Mouse (Mus musculus) kidney, adult 2 months (tissue): Measurements from ENCODE around the gene Kxd1. TPM values are rescaled to one million over a fixed set of nuclear protein-coding genes. Genes with fewer than 3 reads are reported as not detected.

ENCODE experiments used
- DNase-seq: peaks from one replicate; pipeline ENCODE4 v3.0.0; 2021
- H3K27ac ChIP-seq: fragments of 200-500 bp; 2 replicates; pipeline ENCODE4 v1.5.1; 2012; ENCODE audit warnings: low read depth, low read length, control low read depth, inconsistent platforms; ENCODE audit not compliant: insufficient read depth
- H3K27me3 ChIP-seq: fragments of 200-500 bp; replicated peaks from 2 replicates; pipeline ENCODE4 v1.6.1; 2012; ENCODE audit warnings: mild to moderate bottlenecking, moderate library complexity, low read length, inconsistent platforms; ENCODE audit not compliant: control insufficient read depth, insufficient read depth
- H3K36me3 ChIP-seq: fragments of 200-500 bp; 2 replicates; pipeline ENCODE4 v1.6.1; 2012; ENCODE audit warnings: mild to moderate bottlenecking, moderate library complexity, low read length, inconsistent platforms; ENCODE audit not compliant: control insufficient read depth, insufficient read depth
- H3K4me1 ChIP-seq: fragments of 200-500 bp; 2 replicates; pipeline ENCODE4 v1.6.1; 2011; ENCODE audit warnings: low read length; ENCODE audit not compliant: control insufficient read depth, insufficient read depth
- H3K4me3 ChIP-seq: fragments of 200-500 bp; 2 replicates; pipeline ENCODE4 v1.5.1; 2011; ENCODE audit warnings: mild to moderate bottlenecking, low read depth, low read length, control low read depth; ENCODE audit not compliant: insufficient read depth
- CTCF ChIP-seq: fragments of 200-500 bp; conservative IDR thresholded peaks from 2 replicates; pipeline ENCODE4 v1.5.1; 2011; ENCODE audit warnings: low read depth, mild to moderate bottlenecking, control low read depth, low read length, moderate library complexity, mixed read lengths; ENCODE audit not compliant: insufficient read depth, insufficient read length
- POLR2A ChIP-seq: fragments of 200-500 bp; IDR thresholded peaks from one replicate; pipeline ENCODE4 v1.6.1; 2011; ENCODE audit warnings: low read depth, low read length, control low read depth
- WGBS: fragments of 180-500 bp; shearing (Covaris S2); methylation state at CpG from one replicate; pipeline ENCODE4 v1.1.7; 2018; 5-methylcytosine and 5-hydroxymethylcytosine counted together
- polyA plus RNA-seq: library from polyadenylated mRNA; depleted of rRNA; stranded (reverse); fragments of >200 nt; gene quantifications from 2 replicates; pipeline ENCODE4 v1.2.3, GENCODE M21; 2012

Kxd1 gene
- polyA plus RNA-seq, 1 experiment: 151 TPM

DNA sequence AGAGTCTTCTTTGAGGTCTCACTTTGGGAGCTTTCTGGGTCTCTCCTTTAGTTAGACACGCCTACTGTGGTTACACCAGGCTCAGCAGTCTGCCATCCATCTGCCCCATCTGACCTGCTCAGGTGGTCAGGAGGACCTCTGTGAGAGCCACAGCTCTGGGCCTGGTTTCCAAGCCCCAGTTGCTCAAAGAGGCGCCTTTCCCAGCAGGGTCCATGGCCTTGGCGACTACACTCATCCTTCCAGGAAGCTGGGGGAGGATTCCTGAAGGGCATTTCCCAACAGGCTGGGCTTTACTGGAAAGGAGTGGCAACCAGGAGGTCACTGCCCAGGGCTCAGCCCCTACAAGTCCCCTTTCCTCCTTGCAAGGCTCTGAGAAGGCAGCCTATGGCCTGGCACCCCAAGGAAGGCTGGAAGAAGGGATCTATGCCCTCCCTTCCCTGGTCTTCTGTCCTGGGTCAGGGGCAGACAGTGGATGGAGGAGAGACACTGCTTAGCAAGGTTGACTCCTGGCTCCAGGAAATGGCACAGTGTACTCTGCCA is 37.0 kb upstream of the Kxd1 start:
- DNase-seq: no peak
- H3K4me3 ChIP-seq: no peak overlapping the region
- TF ChIP-seq POLR2A (no peak), CTCF (no peak)
- 58% methylated on average over 3 of the region's 3 CpGs for WGBS
- H3K4me1 ChIP-seq: peaks cover 24% of the 10 kb centered on the region
- no peaks in the 10 kb centered on the region for H3K36me3 ChIP-seq
- H3K27me3 ChIP-seq: no peaks in the 10 kb centered on the region
- 0 out of 2 replicates have a peak overlapping the region, but pooled peaks have one; percentile 4 for H3K27ac ChIP-seq

- H3K27ac ChIP-seq: no peak overlapping the region
- DNase-seq: no peak
These were observed 36.1 kb upstream of the Kxd1 start for GRCm38 (mm10) chr8:70563763-70564387.

DNA sequence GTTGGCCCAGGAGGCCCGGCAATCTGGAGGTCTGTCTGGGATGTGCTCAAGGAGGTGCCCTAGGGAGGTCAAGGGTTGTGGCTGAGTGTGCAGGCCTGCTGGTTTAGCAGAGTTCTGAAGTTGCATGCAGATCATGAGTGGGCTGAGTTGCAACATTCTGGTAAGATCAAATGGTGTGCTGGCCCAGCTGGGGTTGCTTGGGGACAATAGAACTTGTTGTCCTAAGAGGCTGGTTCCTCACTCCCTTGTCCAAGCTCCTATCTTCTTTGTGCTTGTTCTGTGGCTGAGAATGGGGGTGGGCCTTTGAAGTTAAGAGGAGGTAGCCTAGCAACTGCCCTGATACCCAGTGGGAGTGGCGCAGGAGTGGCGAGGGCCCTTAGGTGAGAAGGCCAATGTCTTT is 35.0 kb upstream of the Kxd1 start:
- TF ChIP-seq POLR2A (no peak), CTCF (no peak)
- Histone ChIP-seq H3K36me3 (no peaks in the 10 kb centered on the region), H3K4me3 (no peak overlapping the region), H3K27me3 (no peaks in the 10 kb centered on the region), H3K27ac (no peak overlapping the region), H3K4me1 (peaks cover 24% of the 10 kb centered on the region)
- 88% methylated on average over 3 of the region's 3 CpGs for WGBS
- DNase-seq: no peak

More at GRCm38 (mm10) chr8:70563763-70564387, 36.1 kb upstream of the Kxd1 start:
- Histone ChIP-seq H3K27me3 (no peaks in the 10 kb centered on the region), H3K36me3 (no peaks in the 10 kb centered on the region), H3K4me3 (no peak overlapping the region), H3K4me1 (peaks cover 24% of the 10 kb centered on the region)
- TF ChIP-seq POLR2A (no peak), CTCF (no peak)
- WGBS: 71% methylated on average over 6 of the region's 6 CpGs

GRCm38 (mm10) chr8:70561809-70562535 is 34.2 kb upstream of the Kxd1 start:
- Histone ChIP-seq H3K4me1 (peaks cover 24% of the 10 kb centered on the region), H3K36me3 (no peaks in the 10 kb centered on the region), H3K27ac (peak overlapping the region; percentile 63), H3K4me3 (no peak overlapping the region), H3K27me3 (no peaks in the 10 kb centered on the region)
- peak; percentile 76 for DNase-seq
- TF ChIP-seq POLR2A: no peak
- no peak for TF ChIP-seq CTCF
- WGBS: 54% methylated on average over 7 of the region's 7 CpGs

GRCm38 (mm10) chr8:70561357-70561756 is 33.6 kb upstream of the Kxd1 start:
- TF ChIP-seq CTCF (no peak), POLR2A (no peak)
- WGBS: 52% methylated on average over 4 of the region's 4 CpGs
- Histone ChIP-seq H3K4me1 (peaks cover 24% of the 10 kb centered on the region), H3K27ac (peak overlapping the region; percentile 37), H3K27me3 (no peaks in the 10 kb centered on the region), H3K4me3 (no peak overlapping the region), H3K36me3 (no peaks in the 10 kb centered on the region)
- peak; percentile 54 for DNase-seq

- TF ChIP-seq CTCF (no peak), POLR2A (no peak)
- 56% methylated on average over 3 of the region's 3 CpGs for WGBS
- peaks cover 21% of the 10 kb centered on the region for H3K4me1 ChIP-seq
- H3K4me3 ChIP-seq: no peak overlapping the region
- H3K27ac ChIP-seq: peak overlapping the region; percentile 37
- DNase-seq: no peak
- no peaks in the 10 kb centered on the region for H3K36me3 ChIP-seq
- no peaks in the 10 kb centered on the region for H3K27me3 ChIP-seq
These were observed 32.8 kb upstream of the Kxd1 start for GRCm38 (mm10) chr8:70560564-70560963.

GRCm38 (mm10) chr8:70560096-70560495 is 32.3 kb upstream of the Kxd1 start:
- Histone ChIP-seq H3K4me3 (no peak overlapping the region), H3K27ac (peak overlapping the region; percentile 10; the same call in 1 of the 2 replicates), H3K27me3 (no peaks in the 10 kb centered on the region), H3K4me1 (peaks cover 19% of the 10 kb centered on the region), H3K36me3 (no peaks in the 10 kb centered on the region)
- peak; percentile 66 for TF ChIP-seq CTCF
- TF ChIP-seq POLR2A: no peak
- WGBS: 48% methylated on average over 2 of the region's 2 CpGs
- DNase-seq: peak; percentile 89
